Mouse (Mus musculus) adrenal gland, adult (tissue): Measurements from ENCODE around the gene Jpt1.
A peak's percentile ranks its signal among the peaks of the same experiment; 100 is the strongest.
"Not testable (repeated sequence)": the region's sequence is repeated elsewhere in the genome, so short reads cannot be mapped to it uniquely, and the experiment has no call there.

Source experiments
- DNase-seq, 2 experiments: peaks; one replicate each; pipeline ENCODE4 v3.0.0; 2022 to 2023; ENCODE audit warnings: low spot score in 1 of 2; ENCODE audit not compliant: inconsistent age in 2 of 2

Gene Jpt1

DNA sequence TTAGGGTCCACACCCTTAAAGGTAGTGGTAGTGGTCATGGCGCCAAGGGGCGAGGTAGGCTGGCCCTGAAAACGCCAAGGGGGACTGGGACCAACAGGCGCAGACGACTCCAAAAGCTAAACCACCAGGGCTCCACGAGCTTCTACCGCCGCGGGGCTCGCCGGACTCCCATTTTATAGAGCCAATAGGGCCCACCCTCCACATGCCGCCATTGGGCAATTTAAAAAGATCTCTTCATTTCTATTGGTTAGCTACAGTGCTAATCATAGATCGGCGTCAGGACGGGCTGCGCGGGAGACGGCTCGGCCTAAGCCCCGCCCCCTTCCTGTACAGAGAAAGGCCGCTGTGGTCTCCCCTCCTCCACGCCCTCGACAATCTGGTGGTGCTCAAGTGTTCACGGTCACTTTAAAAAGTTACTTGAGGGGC lies at the start of gene Jpt1:
Gene Jpt1 (minus strand): TSS at position 150 of the 426 bp plus-strand sequence.
- DNase-seq: peak; percentile 97 to 100

DNA sequence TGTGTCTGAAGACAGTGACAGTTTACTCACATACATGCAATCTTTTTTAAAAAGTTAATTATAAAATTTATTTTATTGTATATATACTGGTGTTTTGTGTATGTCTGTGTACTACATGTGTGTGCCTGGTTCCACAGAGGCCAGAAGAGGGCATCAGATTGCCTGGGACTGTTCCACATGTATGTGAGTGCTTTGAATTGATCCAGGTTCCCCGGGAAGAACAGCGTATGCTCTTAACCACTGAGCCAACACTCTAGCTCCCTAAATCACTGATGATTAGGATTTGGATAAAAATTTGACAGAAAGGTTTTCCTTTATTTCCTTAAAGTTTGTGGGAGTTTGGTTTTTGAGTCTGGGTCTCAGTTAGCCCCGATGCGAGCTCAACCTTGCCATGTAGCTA lies 49.2 kb upstream of the Jpt1 start:
- no peak for DNase-seq

DNA sequence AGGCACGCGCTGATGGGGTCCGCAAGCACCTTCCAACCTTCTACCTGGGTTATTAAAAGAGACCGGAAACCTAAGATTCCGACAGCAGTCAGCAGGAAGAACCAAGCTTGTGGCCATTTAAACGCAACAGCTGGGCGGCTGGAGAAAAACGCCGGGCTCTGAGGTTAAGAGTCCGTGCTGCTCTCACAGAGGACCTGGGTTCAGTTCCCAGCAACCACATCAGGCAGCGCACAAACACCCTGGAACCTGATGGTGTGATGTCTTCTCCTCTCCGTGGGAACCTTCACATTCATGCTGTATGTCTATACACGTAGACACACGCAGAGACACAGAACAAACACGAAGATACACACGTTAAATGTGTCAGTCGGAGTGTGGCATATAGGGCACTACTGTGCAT lies 41.5 kb upstream of the Jpt1 start:
- no peak for DNase-seq

DNA sequence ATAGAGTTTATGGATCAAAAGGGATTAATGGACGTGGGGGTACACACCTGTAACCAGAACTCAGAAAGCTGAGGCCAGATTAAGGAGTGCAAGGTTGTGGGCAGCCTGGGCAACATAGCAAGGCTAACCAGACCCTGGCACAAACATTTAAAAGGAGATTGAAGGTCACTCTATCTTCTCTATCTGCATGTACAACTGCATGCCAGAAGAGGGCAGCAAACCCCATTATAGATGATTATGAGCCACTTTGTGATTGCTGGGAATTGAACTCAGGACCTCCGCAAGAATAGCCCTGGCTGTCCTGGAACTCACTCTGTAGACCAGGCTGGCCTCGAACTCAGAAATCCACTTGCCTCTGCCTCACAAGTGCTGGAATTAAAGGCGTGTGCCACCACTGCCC lies 38.6 kb upstream of the Jpt1 start:
- peak in 1 of 2 experiments; percentile 62 for DNase-seq

DNA sequence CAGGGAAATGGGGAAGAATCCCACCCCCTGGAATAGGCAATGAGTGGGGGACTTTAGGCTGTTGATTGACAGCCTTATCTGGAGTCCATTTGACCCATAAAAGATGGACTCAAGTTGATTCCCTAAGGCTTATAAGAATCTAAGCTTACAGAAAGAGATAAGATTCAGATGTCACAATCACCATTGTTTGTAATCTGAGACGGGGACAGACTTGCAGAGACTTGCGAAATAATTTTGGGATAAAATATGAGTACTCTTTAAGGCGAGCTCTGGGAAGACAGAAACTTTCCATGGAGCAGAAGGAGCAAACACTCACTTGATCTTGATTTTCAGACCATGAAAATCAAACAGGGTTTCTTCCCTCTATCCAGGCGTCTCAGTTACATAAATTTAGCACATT lies 29.4 kb upstream of the Jpt1 start:
- peak in 1 of 2 experiments; percentile 46 for DNase-seq

DNA sequence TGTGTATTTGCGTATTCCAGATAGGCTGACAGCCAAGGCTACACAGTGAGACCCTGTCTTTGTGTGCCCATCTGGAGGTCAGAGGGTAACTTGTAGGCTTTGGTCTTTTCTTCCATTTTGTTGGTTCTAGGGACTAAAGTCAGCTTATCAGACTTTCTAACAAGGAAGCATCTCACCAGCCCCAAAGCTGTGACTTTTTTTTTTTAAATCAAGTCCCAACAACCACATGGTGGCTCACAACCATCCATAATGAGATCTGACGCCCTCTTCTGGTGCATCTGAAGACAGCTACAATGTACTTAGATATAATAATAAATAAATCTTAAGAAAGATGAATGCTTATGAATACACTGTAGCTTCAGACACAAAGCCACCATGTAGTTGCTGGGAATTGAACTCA lies 23.9 kb upstream of the Jpt1 start:
- no peak for DNase-seq

DNA sequence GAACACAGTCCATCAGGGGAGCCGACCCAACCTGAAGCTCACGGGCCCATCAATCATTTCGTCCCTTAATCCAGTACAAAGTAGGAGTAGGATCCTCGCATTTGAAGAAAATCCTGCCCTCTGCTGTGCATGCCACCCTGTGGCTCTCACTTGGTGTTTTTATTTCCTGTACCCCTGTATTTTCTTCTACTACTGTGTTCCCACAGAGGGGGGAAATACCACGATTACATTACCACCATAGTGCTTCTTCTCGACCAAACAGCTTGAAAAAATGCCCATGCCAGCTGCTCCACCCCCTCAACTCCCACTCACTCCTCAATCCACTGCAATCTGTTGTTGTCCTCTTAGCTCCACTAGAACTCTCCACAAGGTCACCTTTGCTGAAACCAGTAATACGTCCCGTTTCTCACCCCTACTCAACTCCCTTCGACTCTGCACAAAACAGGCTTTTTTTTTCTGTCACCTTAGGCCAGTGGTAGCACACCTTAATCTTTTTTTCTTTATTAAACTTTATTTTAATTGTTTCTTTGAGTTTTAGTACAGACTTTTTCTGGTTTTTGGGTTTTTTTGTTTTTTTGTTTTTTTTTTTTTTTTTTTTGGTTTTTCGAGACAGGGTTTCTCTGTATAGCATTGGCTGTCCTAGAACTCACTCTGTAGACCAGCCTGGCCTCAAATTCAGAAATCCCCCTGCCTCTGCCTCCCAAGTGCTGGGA lies 22.8 kb upstream of the Jpt1 start:
- DNase-seq: no peak

DNA sequence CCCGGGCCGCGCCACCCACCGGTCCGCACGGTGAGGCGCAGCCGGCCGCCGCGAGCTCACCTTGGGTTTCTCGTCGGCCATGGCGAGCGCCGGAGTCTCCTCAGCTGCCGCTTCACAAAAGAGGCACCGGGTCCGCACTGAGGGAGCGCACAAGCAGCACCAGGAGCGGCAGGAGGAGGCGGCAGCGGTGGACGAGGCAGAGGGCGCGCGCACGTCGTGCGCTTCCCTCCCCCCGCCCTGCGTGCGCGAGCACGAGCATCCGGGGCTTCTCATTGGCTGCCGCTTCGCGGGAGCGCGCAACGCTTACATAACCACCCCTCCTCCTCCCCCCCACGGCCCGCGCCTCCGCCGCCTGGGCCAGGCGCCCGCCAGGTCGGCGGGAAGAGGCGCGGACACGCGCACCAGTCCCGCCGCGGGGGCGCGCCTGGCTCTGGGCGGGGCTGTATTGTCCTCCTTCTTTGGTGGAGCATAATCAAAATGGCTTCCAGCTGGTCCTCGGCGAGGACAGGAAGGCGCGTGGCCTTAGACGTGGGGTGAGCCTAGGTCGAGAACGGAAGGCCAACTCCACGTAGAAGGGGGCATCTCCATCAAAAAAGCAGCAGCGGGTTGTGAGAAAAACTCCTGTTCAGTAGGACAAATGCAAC lies 22.0 kb upstream of the Jpt1 start, which contains the start of gene Sumo2:
Gene Sumo2 (minus strand): TSS at position 239 of the 644 bp plus-strand sequence.
- peak; percentile 99 to 100 for DNase-seq

DNA sequence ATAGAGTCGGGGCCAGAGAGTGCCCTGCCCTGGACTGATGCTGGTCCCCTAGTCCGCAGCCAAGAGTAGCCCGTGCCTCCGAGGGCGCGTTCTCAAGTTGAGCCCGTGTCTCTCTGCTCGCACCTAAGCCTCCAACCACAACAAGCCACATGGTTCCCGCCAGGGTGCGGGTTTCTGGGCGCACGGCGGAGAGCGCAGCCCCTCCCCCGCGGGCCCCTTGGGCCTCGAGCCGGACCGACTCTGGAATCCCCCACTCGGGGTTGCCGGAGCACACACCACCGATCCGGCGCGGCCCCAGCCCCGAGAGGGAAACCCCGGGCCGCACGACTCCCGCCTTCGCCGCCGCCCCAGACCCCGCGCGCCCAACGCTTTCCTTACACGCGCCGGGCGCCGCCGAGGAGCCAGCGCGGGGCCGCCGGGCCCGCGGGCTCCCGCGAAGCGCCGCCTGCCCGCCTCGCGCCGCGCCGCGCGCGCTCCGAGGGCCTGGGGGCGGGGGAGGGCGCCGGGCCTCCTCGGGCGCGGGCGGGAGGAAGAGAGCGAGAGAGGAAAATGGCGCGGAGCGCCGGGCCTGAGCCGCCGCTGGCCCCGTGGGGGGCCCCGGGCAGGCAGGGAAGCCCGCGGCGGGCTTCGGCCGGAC lies 21.3 kb upstream of the Jpt1 start:
- DNase-seq: peak; percentile 76 to 87

DNA sequence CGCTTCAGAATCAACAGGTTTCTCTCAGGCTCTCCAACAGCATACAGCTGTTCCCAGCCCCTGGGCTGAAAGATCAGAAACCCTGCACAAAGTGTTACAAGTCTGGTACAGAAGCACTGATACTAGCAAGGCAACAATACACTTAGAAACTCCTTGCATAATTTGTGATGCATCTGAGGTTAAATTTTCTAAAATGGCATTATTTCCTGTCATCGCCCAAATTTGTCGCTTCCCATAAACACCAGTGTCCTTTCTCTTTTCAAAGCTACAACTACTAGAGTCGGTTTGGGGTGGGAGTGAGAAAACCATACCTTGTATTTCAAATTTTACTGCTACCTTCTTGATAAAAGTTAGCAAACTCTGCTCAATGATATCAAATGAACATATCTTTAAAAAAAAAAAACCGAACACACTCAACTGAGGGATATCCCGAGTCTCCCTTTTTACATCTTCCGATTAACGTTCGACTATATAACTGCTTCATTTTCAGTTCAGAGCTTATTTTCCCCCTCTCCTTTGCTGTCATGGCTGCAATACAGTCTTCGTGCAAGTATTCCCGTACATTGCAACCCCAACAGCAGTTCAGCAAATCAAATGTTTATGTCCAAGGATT lies 20.7 kb upstream of the Jpt1 start:
- DNase-seq: no peak

DNA sequence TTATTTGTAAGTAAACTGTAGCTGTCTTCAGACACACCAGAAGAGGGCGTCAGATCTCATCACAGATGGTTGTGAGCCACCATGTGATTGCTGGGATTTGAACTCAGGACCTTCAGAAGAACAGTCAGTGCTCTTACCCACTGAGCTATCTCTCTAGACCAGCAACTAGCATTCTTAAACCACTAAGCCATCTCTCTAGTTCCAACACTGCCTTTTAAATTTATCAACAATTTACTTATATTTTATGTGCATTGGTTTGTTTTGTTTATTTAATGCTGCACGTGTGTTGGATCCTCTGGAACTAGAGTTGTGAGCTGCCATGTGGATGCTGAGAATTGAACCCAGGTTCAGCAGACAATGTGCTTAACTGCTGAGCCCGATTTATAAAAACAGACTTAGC lies 12.3 kb upstream of the Jpt1 start:
- DNase-seq: not testable (repeated sequence)

DNA sequence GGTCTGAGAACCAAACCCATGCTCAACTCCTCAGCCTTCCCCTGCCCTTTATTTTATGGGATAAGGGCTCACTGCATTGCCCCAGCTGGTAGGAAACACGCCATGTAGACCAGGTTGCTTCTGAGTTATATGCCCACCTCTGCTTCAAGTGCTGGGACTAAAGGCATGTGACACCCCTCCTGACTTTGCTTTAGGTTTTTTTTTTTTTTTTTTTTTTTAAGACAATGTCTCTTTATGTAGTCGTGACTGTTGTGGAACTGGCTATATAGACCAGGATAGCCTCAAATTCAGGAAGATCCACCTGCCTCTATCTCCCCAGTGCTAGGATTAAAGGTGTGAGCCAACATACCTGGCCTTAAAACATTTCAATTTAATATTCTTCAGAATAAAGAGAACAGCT lies 8.5 kb upstream of the Jpt1 start:
- no peak for DNase-seq

DNA sequence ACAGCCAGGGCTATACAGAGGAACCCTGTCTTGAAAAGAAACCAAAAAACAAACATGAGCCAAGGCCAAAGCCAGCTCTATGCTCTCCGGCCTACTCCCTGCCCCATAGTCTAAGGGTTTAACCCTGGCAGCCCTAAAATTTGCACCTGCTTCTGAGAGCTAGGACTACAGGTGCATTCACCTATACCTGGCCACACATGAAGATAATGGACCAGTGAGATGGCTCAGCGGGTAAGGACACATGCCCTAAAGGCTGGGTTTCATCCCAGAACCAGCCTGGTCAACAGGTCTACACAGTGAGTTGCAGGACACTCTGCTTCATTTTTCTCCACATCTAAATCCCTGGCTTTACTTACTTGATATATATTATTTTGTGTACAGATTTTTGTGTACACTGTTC lies 8.1 kb upstream of the Jpt1 start:
- DNase-seq: no peak

DNA sequence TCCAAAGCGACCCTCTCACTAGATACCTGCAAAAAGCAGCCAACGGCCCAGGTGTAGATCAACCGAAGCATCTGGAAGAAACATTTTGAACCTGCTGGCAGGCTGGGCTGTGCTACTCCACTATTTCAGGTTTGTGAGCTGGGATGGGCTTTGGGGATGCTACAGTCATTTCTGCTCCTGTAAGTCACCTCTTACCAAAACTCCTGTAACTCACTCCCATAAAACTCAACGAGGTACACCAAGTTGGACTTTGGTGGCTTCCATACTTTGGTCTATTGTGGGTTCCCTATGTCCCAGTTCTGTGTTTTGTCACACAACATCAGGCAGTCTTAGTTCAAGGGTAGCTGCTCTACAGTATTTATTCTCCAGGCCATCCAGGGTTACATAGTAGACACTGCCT lies 6.9 kb upstream of the Jpt1 start:
- no peak for DNase-seq

DNA sequence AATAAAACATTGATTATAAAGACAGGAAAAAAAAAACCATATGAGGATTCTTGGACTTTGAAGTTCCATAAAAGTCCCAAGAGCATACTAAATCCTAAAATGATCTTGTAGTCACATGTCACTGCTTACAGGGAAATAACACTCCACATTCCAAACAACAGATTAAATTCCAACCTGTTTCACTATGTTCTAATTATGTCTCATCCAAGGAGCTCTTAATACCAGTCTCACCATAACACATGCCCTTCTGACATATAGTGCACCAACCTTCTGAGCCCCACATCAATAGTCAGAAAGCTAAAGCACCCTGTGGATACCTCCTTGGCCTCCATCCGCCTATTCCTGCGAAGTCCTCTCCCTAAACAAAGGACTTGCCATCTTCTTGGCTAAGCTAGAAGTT lies 6.0 kb upstream of the Jpt1 start:
- no peak for DNase-seq

DNA sequence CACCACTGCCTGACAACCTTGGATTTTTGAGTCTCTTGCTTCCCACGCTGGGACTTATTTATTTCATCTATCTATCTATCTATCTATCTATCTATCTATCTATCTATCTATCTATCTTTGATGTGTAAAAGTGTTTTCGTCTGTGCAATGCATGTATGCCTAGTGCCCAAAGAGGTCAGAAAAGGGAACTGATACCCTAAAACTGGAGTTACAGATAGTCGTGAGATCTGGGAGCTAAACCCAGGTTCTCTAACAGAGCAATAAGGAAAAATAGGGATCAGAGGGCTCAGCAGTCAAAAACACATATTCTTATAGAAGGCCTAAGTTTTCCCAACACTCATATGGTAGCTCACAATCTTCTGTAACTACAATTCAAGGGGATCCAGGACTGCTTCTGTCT lies 5.4 kb upstream of the Jpt1 start:
- no peak for DNase-seq

DNA sequence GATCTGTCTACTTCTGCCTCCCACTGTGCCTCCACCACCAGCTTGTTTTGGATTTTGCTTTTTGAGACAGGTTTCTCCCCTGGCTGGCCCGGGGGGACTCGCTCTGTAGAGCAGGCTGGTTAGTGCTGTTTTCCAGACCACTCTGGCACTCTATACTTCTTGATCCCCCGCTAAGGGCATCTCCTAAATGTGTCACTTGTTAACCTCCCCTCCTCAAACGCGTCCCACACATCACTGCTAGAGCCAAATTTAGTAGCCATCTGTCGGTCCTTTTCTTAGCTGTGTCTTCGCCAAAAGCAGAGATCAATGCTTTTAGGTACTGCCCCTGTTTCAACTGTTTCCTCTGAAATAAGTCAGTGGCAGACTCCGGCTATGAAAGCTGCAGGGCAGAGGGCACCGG lies 4.5 kb upstream of the Jpt1 start:
- DNase-seq: no peak

DNA sequence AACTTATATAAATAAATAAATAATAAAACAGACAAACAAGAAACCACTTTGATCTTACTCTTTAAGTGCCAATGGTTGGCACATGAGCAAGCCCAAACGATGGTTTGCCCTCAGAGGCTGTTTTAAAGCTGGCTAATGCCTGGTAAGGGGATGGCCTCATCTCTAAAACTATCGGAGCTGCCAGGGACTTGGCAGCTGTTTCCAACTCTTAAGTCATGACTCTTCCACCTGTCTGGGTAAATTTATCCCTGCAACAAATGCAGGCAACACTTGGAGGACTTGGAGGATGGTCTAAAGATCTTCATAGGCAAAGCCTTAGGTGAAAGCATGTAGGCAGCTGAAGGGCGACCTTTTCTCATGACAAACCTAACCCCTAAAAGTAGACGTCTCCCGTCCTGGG lies 2.8 kb upstream of the Jpt1 start:
- DNase-seq: no peak

DNA sequence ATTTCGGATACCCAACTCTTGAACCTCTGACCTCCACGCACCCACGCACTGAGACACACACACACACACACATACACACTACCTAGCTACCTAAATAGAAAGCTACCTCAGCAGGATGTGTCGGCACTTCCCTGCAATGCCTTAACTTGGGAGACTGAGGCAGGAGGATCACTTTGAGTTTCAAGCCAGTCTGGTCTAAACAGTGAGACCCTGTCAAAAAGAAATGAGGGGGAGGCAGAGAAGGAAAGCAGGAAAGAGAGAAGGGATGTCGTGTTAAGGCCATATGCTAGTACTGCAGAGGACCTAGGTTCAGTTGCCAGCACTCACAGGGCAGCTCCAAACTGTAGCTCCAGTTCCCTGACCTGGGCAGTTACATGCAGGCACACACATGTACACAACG lies 834 bp upstream of the Jpt1 start:
- DNase-seq: no peak

DNA sequence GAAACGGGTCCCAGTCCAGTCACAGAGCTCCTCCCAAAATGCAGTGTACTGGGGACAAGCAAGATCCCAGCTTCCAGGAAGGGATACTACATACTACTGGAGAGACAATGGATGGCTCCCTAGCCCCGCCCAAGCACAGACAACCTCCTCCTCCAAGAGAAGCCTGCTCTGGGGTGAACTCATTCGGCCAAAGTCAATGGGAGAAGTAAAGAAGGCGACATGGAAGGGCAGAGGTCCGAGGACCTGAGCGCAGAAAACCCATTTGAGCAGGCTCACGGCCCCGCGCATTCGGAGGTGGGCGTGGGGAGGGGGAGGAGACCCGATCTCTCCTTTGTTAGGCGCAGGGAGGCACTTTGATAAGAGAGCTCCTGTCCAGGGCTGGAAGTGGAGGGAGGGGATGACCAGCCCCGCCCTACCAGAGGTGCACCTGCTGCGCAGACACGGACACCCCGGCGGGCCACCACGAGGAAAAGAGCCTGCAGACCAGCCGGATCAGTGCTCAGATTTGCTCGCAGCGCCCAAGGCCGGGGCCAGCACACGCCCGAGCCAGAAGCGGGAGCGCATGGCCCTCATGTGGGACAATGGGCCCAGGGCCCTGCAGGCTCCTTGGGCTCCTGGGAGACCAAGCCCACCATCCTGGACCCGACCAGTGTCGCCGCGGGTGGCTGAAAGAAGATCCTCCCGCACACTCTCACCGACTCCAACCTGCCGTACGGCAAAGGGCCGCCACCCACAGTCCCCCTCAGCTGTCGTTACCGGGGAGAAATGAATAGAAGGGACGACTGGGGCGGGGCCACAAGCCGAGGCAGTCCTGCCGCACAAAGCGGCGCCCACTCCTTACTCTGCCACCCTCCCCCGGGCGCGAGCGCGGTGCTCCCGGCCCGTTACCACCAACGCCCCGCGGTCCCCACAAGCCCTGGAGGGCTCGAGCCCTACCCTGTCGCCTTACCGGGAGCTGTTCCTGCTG lies 633 bp downstream of the Jpt1 start:
- DNase-seq: peak; percentile 65 to 80
